Mouse (Mus musculus) forebrain, embryonic 15.5 days (tissue): ENCODE measurements at regions not wholly inside any gene's neighbourhood (a gene's known extent, or its start where the extent isn't known, plus 50 kb on each side); places are given as distances from the start of the nearest gene placed in this dataset.
A peak's percentile ranks its signal among the peaks of the same experiment; 100 is the strongest.
"Not testable (repeated sequence)": the region's sequence is repeated elsewhere in the genome, so short reads cannot be mapped to it uniquely, and the experiment has no call there.

Source experiments
- ATAC-seq: fragments of 200-750 bp; cut with Nextera tagmentation; replicated peaks from 2 replicates; pipeline ENCODE4 v1.8.0; 2017; ENCODE audit warnings: mild to moderate bottlenecking, moderate TSS enrichment, moderate library complexity
- H3K27ac ChIP-seq: fragments of 300-500 bp; sonication (generic); replicated peaks from 2 replicates; pipeline ENCODE4 v1.5.1; 2015; ENCODE audit warnings: mild to moderate bottlenecking, inconsistent platforms
- H3K27me3 ChIP-seq: fragments of 300-500 bp; sonication (generic); 2 replicates; pipeline ENCODE4 v1.6.1; 2015; ENCODE audit warnings: inconsistent platforms
- H3K36me3 ChIP-seq: fragments of 300-500 bp; sonication (generic); 2 replicates; pipeline ENCODE4 v1.6.1; 2015; ENCODE audit warnings: mild to moderate bottlenecking, inconsistent platforms
- H3K4me1 ChIP-seq: fragments of 300-500 bp; sonication (generic); 2 replicates; pipeline ENCODE4 v1.6.1; 2015; ENCODE audit warnings: inconsistent platforms
- H3K4me2 ChIP-seq: fragments of 300-500 bp; sonication (generic); replicated peaks from 2 replicates; pipeline ENCODE4 v1.6.1; 2015; ENCODE audit warnings: mild to moderate bottlenecking, inconsistent platforms
- H3K4me3 ChIP-seq: fragments of 300-500 bp; sonication (generic); 2 replicates; pipeline ENCODE4 v1.5.1; 2015; ENCODE audit warnings: mild to moderate bottlenecking, inconsistent platforms
- H3K9ac ChIP-seq: fragments of 300-500 bp; sonication (generic); replicated peaks from 2 replicates; pipeline ENCODE4 v1.6.1; 2015; ENCODE audit warnings: mild to moderate bottlenecking, inconsistent platforms
- H3K9me3 ChIP-seq: fragments of 300-500 bp; sonication (generic); 2 replicates; pipeline ENCODE4 v1.6.1; 2016; ENCODE audit warnings: inconsistent platforms
- WGBS: fragments of 180-500 bp; shearing (Covaris S2); methylation state at CpG from one replicate; pipeline ENCODE4 v1.1.7; 2015; ENCODE audit warnings: mixed read lengths; 5-methylcytosine and 5-hydroxymethylcytosine counted together

DNA sequence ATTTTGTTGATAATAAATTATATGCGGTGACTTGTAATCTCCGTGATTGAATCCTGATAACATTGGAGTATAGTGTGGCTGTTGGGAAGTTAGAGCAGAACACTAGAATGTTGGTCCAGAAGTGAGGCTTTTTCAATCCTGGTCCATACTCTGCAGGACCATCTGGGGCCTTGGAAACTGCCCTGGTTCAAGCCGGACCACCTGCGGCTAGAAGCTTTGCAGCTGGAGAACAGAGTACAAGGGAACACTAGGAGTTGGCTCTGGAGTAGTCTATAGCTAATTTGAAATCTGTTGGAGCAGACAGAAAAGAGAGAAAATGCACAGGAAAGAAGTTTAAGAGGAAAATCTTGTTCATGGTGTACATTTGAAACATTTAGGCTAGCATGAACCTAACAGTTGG lies 79.0 kb downstream of the Casp12 start:
- no peaks in the 10 kb centered on the region for H3K9me3 ChIP-seq
- no peak for ATAC-seq
- no peak overlapping the region for H3K4me2 ChIP-seq
- H3K9ac ChIP-seq = no peak overlapping the region
- H3K4me3 ChIP-seq = no peak overlapping the region
- H3K27ac ChIP-seq = no peak overlapping the region
- H3K27me3 ChIP-seq = no peaks in the 10 kb centered on the region
- 93% methylated on average over 4 of the region's 4 CpGs for WGBS
- no peaks in the 10 kb centered on the region for H3K4me1 ChIP-seq
- H3K36me3 ChIP-seq = no peaks in the 10 kb centered on the region

DNA sequence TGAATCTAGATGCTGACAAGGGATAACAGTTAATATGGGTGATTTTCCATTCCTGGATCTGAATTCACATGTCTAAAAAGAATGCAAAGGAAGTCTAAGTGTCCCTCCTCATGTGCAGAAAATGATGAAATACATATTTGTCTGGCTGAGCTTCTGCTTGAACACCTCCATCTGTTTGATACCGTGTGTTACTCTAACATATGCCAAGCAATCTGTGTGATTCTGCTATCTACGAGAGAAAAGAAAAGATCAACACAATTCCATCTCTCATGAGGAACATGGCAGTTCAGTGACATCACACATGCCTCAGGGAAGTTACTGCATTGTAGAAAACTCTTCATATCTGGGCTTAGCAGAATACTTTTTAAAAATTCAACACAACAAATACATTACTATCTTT lies 103.0 kb downstream of the Casp12 start:
- no peaks in the 10 kb centered on the region for H3K27me3 ChIP-seq
- no peak overlapping the region for H3K4me3 ChIP-seq
- no peaks in the 10 kb centered on the region for H3K9me3 ChIP-seq
- no peak overlapping the region for H3K9ac ChIP-seq
- H3K4me1 ChIP-seq = no peaks in the 10 kb centered on the region
- H3K4me2 ChIP-seq = no peak overlapping the region
- no peaks in the 10 kb centered on the region for H3K36me3 ChIP-seq
- ATAC-seq = peak; percentile 60; the same call in 1 of the 2 replicates
- 64% methylated on average over 2 of the region's 2 CpGs for WGBS
- H3K27ac ChIP-seq = no peak overlapping the region

DNA sequence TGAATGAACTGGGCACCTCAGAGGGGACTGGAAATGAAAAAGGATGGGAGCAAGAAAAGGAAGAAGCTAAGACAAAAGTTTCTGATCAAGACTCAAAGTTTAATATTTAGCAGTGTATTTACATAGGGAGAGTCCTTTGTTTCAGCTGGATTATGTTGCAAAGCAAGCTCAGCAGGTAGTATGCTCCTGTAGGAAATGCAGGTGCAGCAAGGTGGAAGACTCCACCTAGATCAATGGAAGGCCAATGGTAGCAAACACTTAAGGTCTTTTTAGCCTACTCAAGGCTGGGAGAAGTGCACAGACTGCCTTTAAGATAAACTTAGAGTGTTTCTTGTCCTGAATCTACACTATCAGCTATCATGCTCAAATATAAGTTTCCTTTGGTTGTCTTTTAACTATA lies 111.4 kb downstream of the Casp12 start:
- no peaks in the 10 kb centered on the region for H3K36me3 ChIP-seq
- no peak overlapping the region for H3K4me3 ChIP-seq
- H3K4me1 ChIP-seq = no peaks in the 10 kb centered on the region
- no peak overlapping the region for H3K27ac ChIP-seq
- H3K9ac ChIP-seq = no peak overlapping the region
- no peak for ATAC-seq
- H3K4me2 ChIP-seq = no peak overlapping the region
- no peaks in the 10 kb centered on the region for H3K27me3 ChIP-seq
- no peaks in the 10 kb centered on the region for H3K9me3 ChIP-seq

DNA sequence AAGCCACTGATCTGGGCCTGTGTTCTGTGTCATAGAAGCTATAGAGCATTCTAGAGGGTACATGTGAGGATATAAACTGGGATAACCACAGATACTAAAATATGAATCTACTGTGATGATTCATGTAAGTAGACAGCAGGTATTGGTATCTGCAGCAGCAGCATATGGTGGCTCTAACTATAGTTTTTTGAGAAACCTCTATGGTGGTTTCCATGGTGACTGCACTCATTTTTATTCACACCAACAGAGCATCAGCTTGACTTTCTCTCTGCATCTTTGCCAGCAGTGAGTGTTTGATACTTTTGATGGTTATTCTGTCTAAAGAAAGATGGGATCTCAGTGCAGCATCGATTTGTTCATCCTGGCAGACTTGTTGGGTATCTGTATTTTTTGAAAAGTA lies 126.8 kb downstream of the Casp12 start:
- H3K4me3 ChIP-seq = no peak overlapping the region
- H3K4me1 ChIP-seq = no peaks in the 10 kb centered on the region
- no peaks in the 10 kb centered on the region for H3K27me3 ChIP-seq
- H3K36me3 ChIP-seq = no peaks in the 10 kb centered on the region
- H3K9me3 ChIP-seq = no peaks in the 10 kb centered on the region
- no peak for ATAC-seq
- no peak overlapping the region for H3K4me2 ChIP-seq
- no peak overlapping the region for H3K27ac ChIP-seq
- H3K9ac ChIP-seq = no peak overlapping the region
- WGBS = 89% methylated on average over 1 of the region's 1 CpGs

DNA sequence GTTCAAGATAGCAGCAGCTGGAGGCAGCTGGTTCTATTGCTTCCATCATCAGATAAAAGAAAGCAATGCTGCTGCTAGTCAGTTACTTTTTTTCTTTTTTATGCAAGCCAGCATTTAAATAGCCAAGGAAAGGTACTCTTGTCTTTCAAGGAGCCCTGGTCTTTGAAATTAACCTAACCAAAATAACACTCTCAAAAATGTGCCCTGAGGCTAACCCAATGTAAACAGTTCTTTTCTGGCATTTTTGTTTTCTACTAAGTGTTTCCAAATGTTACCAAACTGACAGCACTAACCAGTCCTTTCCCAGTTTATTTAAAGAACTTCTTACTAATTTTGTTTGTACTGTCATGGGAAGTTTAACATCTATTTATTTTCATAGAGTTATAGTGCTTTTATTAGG lies 129.0 kb downstream of the Casp12 start:
- no peak for ATAC-seq
- H3K27me3 ChIP-seq = no peaks in the 10 kb centered on the region
- no peak overlapping the region for H3K4me3 ChIP-seq
- no peaks in the 10 kb centered on the region for H3K36me3 ChIP-seq
- no peak overlapping the region for H3K4me2 ChIP-seq
- no peak overlapping the region for H3K27ac ChIP-seq
- H3K9me3 ChIP-seq = no peaks in the 10 kb centered on the region
- no peak overlapping the region for H3K9ac ChIP-seq
- H3K4me1 ChIP-seq = no peaks in the 10 kb centered on the region

DNA sequence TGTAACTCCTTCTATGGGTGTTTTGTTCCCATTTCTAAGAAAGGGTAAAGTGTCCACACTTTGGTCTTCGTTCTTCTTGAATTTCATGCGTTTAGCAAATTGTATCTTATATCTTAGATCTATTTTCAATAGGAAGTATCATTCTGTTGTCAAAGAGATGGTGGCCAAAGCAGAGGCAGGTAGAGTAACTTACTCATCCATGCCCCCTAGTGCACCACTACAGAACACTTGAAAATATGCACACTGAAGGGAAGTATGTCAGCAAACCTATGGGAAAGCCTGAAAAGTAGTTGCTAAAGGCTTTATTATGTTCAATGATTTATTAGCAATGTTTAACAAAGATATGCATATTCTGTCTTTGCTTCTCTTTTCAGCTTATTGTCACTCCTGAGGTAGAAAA lies 140.0 kb downstream of the Casp12 start:
- H3K27ac ChIP-seq = no peak overlapping the region
- H3K4me1 ChIP-seq = no peaks in the 10 kb centered on the region
- no peaks in the 10 kb centered on the region for H3K36me3 ChIP-seq
- no peaks in the 10 kb centered on the region for H3K9me3 ChIP-seq
- H3K4me3 ChIP-seq = no peak overlapping the region
- H3K27me3 ChIP-seq = no peaks in the 10 kb centered on the region
- 82% methylated on average over 2 of the region's 2 CpGs for WGBS
- no peak overlapping the region for H3K9ac ChIP-seq
- ATAC-seq = no peak
- no peak overlapping the region for H3K4me2 ChIP-seq

DNA sequence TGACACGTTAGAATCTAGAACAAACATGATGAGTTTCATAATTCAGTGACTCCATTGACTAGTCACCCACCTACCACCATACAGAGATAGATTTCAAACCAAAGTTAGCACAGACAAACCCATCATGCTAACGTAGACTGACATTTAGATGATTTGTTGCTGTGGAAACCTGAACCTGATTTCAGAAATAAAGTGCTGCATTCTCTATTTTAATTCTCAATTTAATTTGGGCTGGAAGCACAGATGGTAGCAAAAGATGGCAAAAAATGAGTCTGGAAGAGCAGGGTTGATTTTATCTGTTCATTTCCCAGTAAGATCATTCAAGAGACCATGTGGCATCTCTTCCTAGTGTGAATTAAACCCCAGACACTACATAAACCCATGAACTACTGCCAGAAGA lies 151.6 kb downstream of the Casp12 start:
- H3K4me3 ChIP-seq = no peak overlapping the region
- H3K9ac ChIP-seq = no peak overlapping the region
- no peaks in the 10 kb centered on the region for H3K27me3 ChIP-seq
- no peaks in the 10 kb centered on the region for H3K9me3 ChIP-seq
- H3K4me2 ChIP-seq = no peak overlapping the region
- no peak overlapping the region for H3K27ac ChIP-seq
- ATAC-seq = no peak; the same call in 1 of the 2 replicates
- H3K4me1 ChIP-seq = no peaks in the 10 kb centered on the region
- 61% methylated on average over 2 of the region's 2 CpGs for WGBS
- no peaks in the 10 kb centered on the region for H3K36me3 ChIP-seq

DNA sequence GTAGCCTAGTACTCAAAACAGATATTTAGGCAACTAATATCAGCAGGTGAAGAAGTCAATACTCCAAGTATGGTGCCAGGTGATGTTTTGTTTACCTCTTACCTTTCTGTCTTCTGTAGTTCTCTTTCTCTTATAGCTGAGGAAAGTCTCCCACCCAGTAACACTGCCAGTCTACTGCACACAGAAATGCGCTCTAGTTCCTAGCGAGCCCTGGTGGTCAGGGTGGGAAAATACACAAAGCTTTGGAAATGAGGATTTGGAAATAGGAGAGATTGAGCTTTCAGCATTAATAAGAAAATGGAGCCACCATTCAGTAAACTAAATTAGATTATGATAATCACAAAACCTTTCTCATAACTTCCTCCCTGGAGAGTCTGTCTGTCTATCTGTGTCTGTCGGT lies 153.1 kb downstream of the Casp12 start:
- no peaks in the 10 kb centered on the region for H3K36me3 ChIP-seq
- ATAC-seq = no peak
- H3K4me2 ChIP-seq = no peak overlapping the region
- H3K27me3 ChIP-seq = no peaks in the 10 kb centered on the region
- no peaks in the 10 kb centered on the region for H3K9me3 ChIP-seq
- WGBS = 57% methylated on average over 3 of the region's 3 CpGs
- no peak overlapping the region for H3K9ac ChIP-seq
- H3K27ac ChIP-seq = no peak overlapping the region
- H3K4me1 ChIP-seq = no peaks in the 10 kb centered on the region
- H3K4me3 ChIP-seq = no peak overlapping the region

DNA sequence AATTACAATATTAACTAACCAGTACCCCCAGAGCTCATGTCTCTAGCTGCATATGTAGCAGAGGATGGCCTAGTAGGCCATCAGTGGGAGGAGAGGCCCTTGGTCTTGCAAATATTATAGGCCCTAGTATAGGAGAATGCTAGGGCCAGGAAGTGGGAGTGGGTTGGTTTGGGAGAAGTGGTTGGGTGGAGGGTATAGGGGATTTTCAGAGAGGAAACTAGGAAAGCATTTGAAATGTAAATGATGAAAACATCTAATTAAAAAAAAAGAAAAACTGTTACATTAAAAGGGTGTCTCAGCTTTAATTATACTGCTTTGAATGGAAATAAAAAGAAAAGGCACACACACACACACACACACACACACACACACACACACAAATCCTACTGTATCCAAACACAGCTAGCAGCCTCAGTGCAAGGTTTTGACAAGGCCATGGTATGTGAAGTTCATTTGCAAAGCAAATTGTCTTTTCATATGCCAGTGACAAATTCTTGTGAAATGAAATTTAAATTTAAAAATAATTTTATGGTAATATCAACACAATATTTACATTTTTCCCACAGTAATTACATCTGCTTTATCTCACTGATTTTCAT lies 180.6 kb downstream of the Casp12 start:
- H3K27me3 ChIP-seq = no peaks in the 10 kb centered on the region
- no peaks in the 10 kb centered on the region for H3K4me1 ChIP-seq
- H3K36me3 ChIP-seq = no peaks in the 10 kb centered on the region
- no peaks in the 10 kb centered on the region for H3K9me3 ChIP-seq
- no peak overlapping the region for H3K9ac ChIP-seq
- ATAC-seq = peak; percentile 92
- no peak overlapping the region for H3K4me2 ChIP-seq
- H3K27ac ChIP-seq = no peak overlapping the region
- H3K4me3 ChIP-seq = no peak overlapping the region

DNA sequence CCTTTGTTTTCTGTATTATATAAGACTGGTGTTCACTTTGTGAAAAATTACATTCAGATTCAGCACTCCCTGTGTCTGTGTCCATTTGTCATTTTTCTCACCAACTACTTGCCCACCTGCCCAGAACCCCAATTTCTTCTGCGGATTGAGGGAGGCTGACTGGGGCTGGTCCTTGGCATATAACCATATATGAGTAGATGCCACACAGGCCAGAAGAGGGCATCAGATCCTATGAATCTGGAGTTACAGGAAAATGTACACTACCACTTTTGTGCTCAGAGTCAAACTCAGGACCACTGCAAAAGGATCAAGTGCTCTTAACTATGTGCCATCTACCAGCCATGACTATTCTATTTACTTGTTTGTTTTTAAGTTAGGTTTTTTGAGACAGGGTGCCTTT lies 197.4 kb downstream of the Casp12 start:
- H3K36me3 ChIP-seq = no peaks in the 10 kb centered on the region
- H3K9ac ChIP-seq = no peak overlapping the region
- H3K4me2 ChIP-seq = no peak overlapping the region
- H3K4me1 ChIP-seq = no peaks in the 10 kb centered on the region
- H3K9me3 ChIP-seq = no peaks in the 10 kb centered on the region
- no peak for ATAC-seq
- H3K27me3 ChIP-seq = no peaks in the 10 kb centered on the region
- no peak overlapping the region for H3K4me3 ChIP-seq
- WGBS = 80% methylated on average over 1 of the region's 1 CpGs
- no peak overlapping the region for H3K27ac ChIP-seq

DNA sequence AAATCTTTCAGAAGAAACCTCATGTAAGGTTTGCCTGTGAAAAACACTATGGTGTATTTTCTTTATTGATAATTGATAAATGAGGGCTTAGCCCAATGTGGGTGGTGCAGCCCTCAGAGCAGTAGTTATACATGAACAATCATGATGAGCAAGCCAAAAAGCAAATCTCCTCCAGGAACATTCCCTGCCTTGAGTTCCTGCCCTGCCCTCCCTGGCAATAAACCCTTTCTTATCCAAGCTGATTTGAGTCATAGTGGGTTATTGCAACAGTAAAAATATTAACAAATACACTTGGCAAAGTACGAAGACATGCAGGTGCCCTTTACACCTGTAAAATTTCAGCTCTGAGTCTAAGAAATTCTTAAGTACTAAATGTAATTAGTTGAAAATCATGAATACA lies 229.8 kb downstream of the Casp12 start:
- 83% methylated on average over 1 of the region's 1 CpGs for WGBS

DNA sequence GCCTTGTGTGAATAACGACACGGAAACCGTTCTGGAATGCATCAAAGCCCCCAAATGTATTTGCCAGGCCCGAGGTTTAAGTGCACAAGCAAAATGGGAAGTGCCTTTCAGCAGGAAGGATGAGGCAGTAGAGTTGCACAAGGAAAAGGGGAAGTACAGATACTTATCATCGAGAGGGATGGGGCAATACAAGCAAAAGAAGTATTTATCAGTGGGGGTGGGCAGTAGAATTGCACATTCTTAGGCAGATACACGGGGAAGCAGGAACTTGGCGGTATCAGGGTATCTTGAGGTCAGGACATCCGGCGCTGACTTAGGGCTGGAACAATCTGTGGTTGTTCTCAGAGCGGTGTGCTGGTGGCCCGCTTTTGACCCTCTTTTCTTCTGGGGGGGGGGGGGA lies 232.9 kb downstream of the Casp12 start:
- not testable (repeated sequence) for H3K4me3 ChIP-seq, H3K9ac ChIP-seq, H3K4me2 ChIP-seq, H3K36me3 ChIP-seq, H3K4me1 ChIP-seq, ATAC-seq, H3K27ac ChIP-seq, H3K27me3 ChIP-seq, H3K9me3 ChIP-seq
- 94% methylated on average over 11 of the region's 11 CpGs for WGBS

More for the DNA sequence above, 229.8 kb downstream of the Casp12 start:
- Histone ChIP-seq H3K27me3 (no peaks in the 10 kb centered on the region), H3K9ac (no peak overlapping the region), H3K9me3 (no peaks in the 10 kb centered on the region), H3K36me3 (no peaks in the 10 kb centered on the region), H3K4me1 (no peaks in the 10 kb centered on the region), H3K27ac (no peak overlapping the region), H3K4me2 (no peak overlapping the region), H3K4me3 (no peak overlapping the region)
- ATAC-seq = no peak

DNA sequence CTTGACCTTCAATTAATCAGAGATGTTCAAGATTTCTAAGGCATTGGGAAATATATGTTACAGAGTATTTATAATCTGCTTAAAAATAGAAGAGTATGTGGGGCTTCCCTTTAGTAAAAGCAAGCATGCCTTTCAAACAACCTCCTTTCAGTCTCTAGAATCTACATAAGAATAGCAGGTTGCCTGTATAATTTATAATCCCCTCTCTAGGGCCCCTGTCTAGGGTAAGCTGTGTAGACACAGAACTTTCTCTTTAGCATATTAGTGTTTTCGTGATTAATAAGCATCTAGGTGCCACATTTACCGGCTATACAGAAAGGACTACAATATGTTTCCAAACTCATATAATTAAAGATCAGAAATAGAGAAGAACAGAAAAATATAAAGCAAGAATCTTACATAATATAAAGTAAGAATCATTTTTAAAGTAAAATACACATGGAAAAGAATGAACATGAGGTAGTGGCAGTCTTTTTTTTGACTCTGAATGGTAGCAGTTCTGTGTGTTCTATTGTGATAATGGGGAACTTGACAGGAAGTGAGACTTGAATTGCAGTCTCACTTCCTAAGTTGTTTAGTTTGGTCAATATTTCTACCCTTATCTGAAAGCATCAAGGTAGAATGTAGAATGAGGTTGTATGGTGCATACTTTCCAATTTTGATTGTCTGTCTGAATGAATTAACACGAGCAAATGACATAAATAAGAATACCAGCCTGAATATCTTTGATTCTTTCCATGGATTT lies 250.8 kb downstream of the Casp12 start:
- ATAC-seq = no peak
- H3K9me3 ChIP-seq = no peaks in the 10 kb centered on the region
- no peak overlapping the region for H3K4me2 ChIP-seq
- no peak overlapping the region for H3K4me3 ChIP-seq
- no peaks in the 10 kb centered on the region for H3K4me1 ChIP-seq
- no peaks in the 10 kb centered on the region for H3K36me3 ChIP-seq
- no peaks in the 10 kb centered on the region for H3K27me3 ChIP-seq
- no peak overlapping the region for H3K9ac ChIP-seq
- no peak overlapping the region for H3K27ac ChIP-seq
- WGBS = 47% methylated on average over 3 of the region's 3 CpGs
